25 mouse cellular contexts compared by ENCODE assay signal in the genomic region with DNA sequence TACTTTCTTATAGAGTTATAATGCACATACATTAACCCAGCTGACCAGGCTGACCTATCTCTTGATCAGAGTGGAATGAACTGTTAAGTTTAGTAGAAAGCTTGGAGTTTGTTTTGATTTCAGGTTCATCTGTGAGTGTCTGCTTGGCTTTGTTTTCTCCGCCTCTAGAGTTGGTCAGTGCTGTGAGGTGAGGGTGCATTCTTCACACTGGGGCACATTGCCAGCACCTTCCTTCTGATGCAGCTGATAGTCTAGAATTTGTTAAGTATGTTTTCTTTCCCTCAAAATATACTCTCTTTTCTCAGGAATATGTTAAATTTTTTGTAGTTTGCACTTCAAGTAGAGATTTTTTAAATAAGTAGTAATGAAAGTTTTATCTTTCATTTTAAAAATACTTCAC. TPM values are rescaled to one million over a fixed set of nuclear protein-coding genes. Genes with fewer than 3 reads are reported as not detected.
DNase-seq lines count a peak whose midpoint lies in the region; ATAC-seq and TF ChIP-seq lines count a peak whose summit lies in the region.
"Had no signal": no experiment of that assay in that cellular context is flagged by ENCODE, and none has a peak within 500 bp of the region (broad histone marks: within the 10 kb centered on the region; RNA-seq: fewer than 3 reads in every experiment).

No protein-coding gene starts in this region.

- H3K4me3 ChIP-seq in kidney, adult 2 months (ENCODE audit: insufficient read depth, low read depth, low read length) = no peak overlapping the region
- H3K4me3 ChIP-seq in kidney, embryonic 16.5 days (ENCODE audit: low read length) = no peak overlapping the region
- no peak overlapping the region for H3K4me3 ChIP-seq in kidney, postnatal 0 days (replicated peaks; ENCODE audit: low read depth, low read length)
- H3K4me3 ChIP-seq: embryonic facial prominence, embryonic 12.5 days; heart, embryonic 10.5 days; heart, embryonic 15.5 days; hindbrain, embryonic 13.5 days; limb, embryonic 10.5 days; limb, embryonic 15.5 days; lung, embryonic 15.5 days; stomach, embryonic 15.5 days had no signal

- H3K4me1 ChIP-seq in kidney, adult 2 months (ENCODE audit: control insufficient read depth, insufficient read depth, low read length) = no peaks in the 10 kb centered on the region
- no peaks in the 10 kb centered on the region for H3K4me1 ChIP-seq in kidney, embryonic 16.5 days (ENCODE audit: insufficient read depth, low read length)
- H3K4me1 ChIP-seq in kidney, postnatal 0 days (replicated peaks; ENCODE audit: insufficient read depth, low read length) = no peaks in the 10 kb centered on the region
- H3K4me1 ChIP-seq: embryonic facial prominence, embryonic 12.5 days; hindbrain, embryonic 13.5 days; limb, embryonic 15.5 days; lung, embryonic 15.5 days; stomach, embryonic 15.5 days had no signal

- no peak overlapping the region for H3K27ac ChIP-seq in kidney, adult 2 months (ENCODE audit: insufficient read depth, low read depth, low read length)
- H3K27ac ChIP-seq in kidney, embryonic 16.5 days (ENCODE audit: low read length) = no peak overlapping the region
- H3K27ac ChIP-seq in kidney, postnatal 0 days = no peak overlapping the region
- H3K27ac ChIP-seq: embryonic facial prominence, embryonic 12.5 days; heart, embryonic 10.5 days; heart, embryonic 15.5 days; hindbrain, embryonic 13.5 days; limb, embryonic 10.5 days; limb, embryonic 15.5 days; liver, embryonic 14.5 days; lung, embryonic 15.5 days; stomach, embryonic 15.5 days had no signal

- no peak overlapping the region for H3K9ac ChIP-seq in kidney, embryonic 16.5 days (replicated peaks; ENCODE audit: low read length)
- H3K9ac ChIP-seq in kidney, postnatal 0 days (ENCODE audit: low read depth, low read length) = no peak overlapping the region
- H3K9ac ChIP-seq: embryonic facial prominence, embryonic 12.5 days; heart, embryonic 15.5 days; hindbrain, embryonic 13.5 days; limb, embryonic 15.5 days; liver, embryonic 14.5 days; lung, embryonic 15.5 days; stomach, embryonic 15.5 days had no signal

- H3K36me3 ChIP-seq in kidney, adult 2 months (ENCODE audit: control insufficient read depth, insufficient read depth, low read length) = no peaks in the 10 kb centered on the region
- H3K36me3 ChIP-seq in kidney, embryonic 16.5 days (ENCODE audit: insufficient read depth, low read length) = no peaks in the 10 kb centered on the region
- no peaks in the 10 kb centered on the region for H3K36me3 ChIP-seq in kidney, postnatal 0 days (ENCODE audit: insufficient read depth, low read length)
- H3K36me3 ChIP-seq: embryonic facial prominence, embryonic 12.5 days; heart, embryonic 15.5 days; hindbrain, embryonic 13.5 days; lung, embryonic 15.5 days; stomach, embryonic 15.5 days had no signal

- ATAC-seq in kidney, embryonic 16.5 days (ENCODE audit: low FRiP score, low TSS enrichment) = no peak
- no peak for ATAC-seq in kidney, postnatal 0 days (replicated peaks; ENCODE audit: low FRiP score, low read depth)
- ATAC-seq: CD4-positive, CD25-positive, alpha-beta regulatory T cell, adult 4 months; forebrain, embryonic 14.5 days; intestine, embryonic 16.5 days; midbrain, embryonic 16.5 days had no signal

- DNase-seq in kidney, adult 2 months = peak; percentile 43
- DNase-seq in kidney, adult 8-10 months = peak; percentile 6 to 7
- DNase-seq in kidney, postnatal 0 days (ENCODE audit: low spot score) = peak; percentile 11
- peak; percentile 16 to 24 for DNase-seq in kidney, postnatal 4 days
- no peak for DNase-seq in urinary bladder, postnatal 25 days (ENCODE audit: low spot score)
- no peak for DNase-seq in heart, postnatal 10 days
- DNase-seq: cerebellum, postnatal 14 days; gastrocnemius, postnatal 14 days; layer of hippocampus, postnatal 36 days; right cerebral cortex, postnatal 25 days had no signal

- WGBS in kidney, adult 2 months = 66% methylated on average over 1 of the region's 1 CpGs
- 43% methylated on average over 1 of the region's 1 CpGs for WGBS in kidney, embryonic 16.5 days
- WGBS in kidney, postnatal 0 days = 56% methylated on average over 1 of the region's 1 CpGs

- TF ChIP-seq POLR2A in kidney, adult 2 months (IDR thresholded peaks at IDR 0.05; ENCODE audit: low read depth, low read length) = no peak

- H3K9me3 ChIP-seq in kidney, embryonic 16.5 days (ENCODE audit: low read length) = no peaks in the 10 kb centered on the region
- no peaks in the 10 kb centered on the region for H3K9me3 ChIP-seq in kidney, postnatal 0 days (replicated peaks; ENCODE audit: low read length)
- H3K9me3 ChIP-seq: embryonic facial prominence, embryonic 12.5 days; heart, embryonic 10.5 days; heart, embryonic 15.5 days; hindbrain, embryonic 13.5 days; limb, embryonic 10.5 days; limb, embryonic 15.5 days; lung, embryonic 15.5 days; stomach, embryonic 15.5 days had no signal

- H3K4me2 ChIP-seq in kidney, embryonic 16.5 days (replicated peaks; ENCODE audit: low read depth, low read length) = no peak overlapping the region
- H3K4me2 ChIP-seq in kidney, postnatal 0 days (ENCODE audit: low read length) = no peak overlapping the region
- H3K4me2 ChIP-seq: embryonic facial prominence, embryonic 12.5 days; heart, embryonic 15.5 days; hindbrain, embryonic 13.5 days; limb, embryonic 15.5 days; lung, embryonic 15.5 days; midbrain, embryonic 11.5 days; stomach, embryonic 15.5 days had no signal

- intact Hi-C loops in heart, postnatal 10 days (cut with DNase I) = no loop called here

- TF ChIP-seq CTCF in kidney, adult 2 months (conservative IDR thresholded peaks at IDR 0.05; ENCODE audit: insufficient read depth, insufficient read length, low read depth, low read length) = no peak
- no peak for TF ChIP-seq CTCF in kidney, postnatal 0 days (IDR thresholded peaks at IDR 0.05; ENCODE audit: low read depth)

- no peaks in the 10 kb centered on the region for H3K27me3 ChIP-seq in kidney, adult 2 months (replicated peaks; ENCODE audit: control insufficient read depth, insufficient read depth, low read length)
- no peaks in the 10 kb centered on the region for H3K27me3 ChIP-seq in kidney, embryonic 16.5 days (ENCODE audit: insufficient read depth, low read length)
- no peaks in the 10 kb centered on the region for H3K27me3 ChIP-seq in kidney, postnatal 0 days (ENCODE audit: insufficient read depth, low read length)
- H3K27me3 ChIP-seq: embryonic facial prominence, embryonic 12.5 days; heart, embryonic 15.5 days; hindbrain, embryonic 13.5 days; limb, embryonic 15.5 days; lung, embryonic 15.5 days; stomach, embryonic 15.5 days had no signal

RNA-seq across cellular contexts. Expression of a gene that starts 51.2 kb away (rescaled TPM):
- 0.23 and 0.34 TPM in 2 replicates for polyA plus RNA-seq in kidney, adult 2 months (2012; rRNA removed)
- polyA plus RNA-seq in kidney, embryonic 16.5 days (2015; fragmentation: Nextera tagmentation; extraction: Ambion mirVana) = 10.0 and 10.4 TPM in 2 replicates
- 8.8 and 10.7 TPM in 2 replicates for polyA plus RNA-seq in kidney, postnatal 0 days (2015; fragmentation: Nextera tagmentation; extraction: Ambion mirVana)
- 10 to 100 TPM; 10.8 to 11.8 TPM for total RNA-seq in heart, postnatal 10 days (2021)

Comparison
In these comparisons a context has a peak if more than half of its experiments do, and no peak if none do; other contexts are left out.
1. DNase-seq: peak in kidney, adult 2 months (single experiment), kidney, adult 8-10 months (2 of 2), kidney, postnatal 0 days (single experiment) and kidney, postnatal 4 days (2 of 2); none in urinary bladder, postnatal 25 days (single experiment) and heart, postnatal 10 days (0 of 2).